Mouse (Mus musculus): ENCODE data around the gene Gm17018. TPM values are rescaled to one million over a fixed set of nuclear protein-coding genes. Genes with fewer than 3 reads are reported as not detected.

Gm17018 gene
- polyA plus RNA-seq (2014; fragmentation: Illumina TruSeq; extraction: RNeasy Lipid Tissue Mini Kit (QIAGEN cat#74804); ENCODE audit: low read depth, low replicate concordance), result 15.4 TPM

GRCm38 (mm10) chr19:45560153-45560890, at the start of gene Gm17018, which contains the start of gene Poll:
Gene Gm17018, plus strand, starts transcription at chr19:45560615.
Gene Poll, minus strand, starts transcription at chr19:45560531.

Other genes starting within 250 kb of the Gm17018 start
- gene Btrc, start 196.9 kb upstream of the Gm17018 start, polyA plus RNA-seq (2014; fragmentation: Illumina TruSeq; extraction: RNeasy Lipid Tissue Mini Kit (QIAGEN cat#74804); ENCODE audit: low read depth, low replicate concordance), result 79.6 TPM
- 0.87 TPM for gene Poll, start 84 bp upstream of the Gm17018 start, polyA plus RNA-seq (2014; fragmentation: Illumina TruSeq; extraction: RNeasy Lipid Tissue Mini Kit (QIAGEN cat#74804); ENCODE audit: low read depth, low replicate concordance)
- gene Fbxw4, start 99.7 kb downstream of the Gm17018 start, polyA plus RNA-seq (2014; fragmentation: Illumina TruSeq; extraction: RNeasy Lipid Tissue Mini Kit (QIAGEN cat#74804); ENCODE audit: low read depth, low replicate concordance), result 0.52 TPM
- not detected for gene Fgf8, start 182.3 kb downstream of the Gm17018 start, polyA plus RNA-seq (2014; fragmentation: Illumina TruSeq; extraction: RNeasy Lipid Tissue Mini Kit (QIAGEN cat#74804); ENCODE audit: low read depth, low replicate concordance)
- 44.8 TPM for gene Npm3, start 189.0 kb downstream of the Gm17018 start, polyA plus RNA-seq (2014; fragmentation: Illumina TruSeq; extraction: RNeasy Lipid Tissue Mini Kit (QIAGEN cat#74804); ENCODE audit: low read depth, low replicate concordance)
- 160 TPM for gene Mgea5, start 223.2 kb downstream of the Gm17018 start, polyA plus RNA-seq (2014; fragmentation: Illumina TruSeq; extraction: RNeasy Lipid Tissue Mini Kit (QIAGEN cat#74804); ENCODE audit: low read depth, low replicate concordance)

Measured in testis, adult 10 weeks (tissue).